Mouse (Mus musculus) pancreas, adult 10 weeks (tissue): ENCODE data around the gene Serpina5. TPM values are rescaled to one million over a fixed set of nuclear protein-coding genes. Genes with fewer than 3 reads are reported as not detected.

ENCODE experiments used
- polyA plus RNA-seq: library from polyadenylated mRNA; stranded (reverse); fragments of 350-450 nt; fragmentation: Illumina TruSeq; extraction: RNeasy Lipid Tissue Mini Kit (QIAGEN cat#74804); gene quantifications from one replicate; pipeline ENCODE4 v1.2.3, GENCODE M21; 2015; ENCODE audit warnings: low read depth, low replicate concordance; ENCODE audit not compliant: insufficient read depth

Serpina5 gene
- not detected for polyA plus RNA-seq

DNA sequence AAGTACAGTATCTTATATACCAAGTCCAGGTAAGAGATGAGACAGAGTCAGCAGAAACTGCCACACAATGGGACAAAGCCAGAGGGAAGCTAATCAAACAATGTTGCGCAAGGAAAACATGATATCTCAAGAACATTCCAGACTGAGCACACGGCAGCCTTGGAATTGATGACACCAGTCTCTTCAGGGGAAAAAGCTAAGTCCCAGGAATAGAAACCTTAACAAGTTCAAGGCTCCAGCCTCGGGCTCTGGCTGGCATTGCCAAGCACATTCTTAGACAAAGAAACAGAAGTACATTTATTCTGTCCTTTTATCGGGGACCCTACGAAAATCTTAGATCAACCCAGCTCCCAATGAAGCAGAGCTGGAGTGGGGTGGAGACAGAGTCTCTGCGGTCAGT, at the start of gene Serpina5:
Serpina5 (plus strand) TSS at position 346 of the 400 bp plus-strand sequence.

DNA sequence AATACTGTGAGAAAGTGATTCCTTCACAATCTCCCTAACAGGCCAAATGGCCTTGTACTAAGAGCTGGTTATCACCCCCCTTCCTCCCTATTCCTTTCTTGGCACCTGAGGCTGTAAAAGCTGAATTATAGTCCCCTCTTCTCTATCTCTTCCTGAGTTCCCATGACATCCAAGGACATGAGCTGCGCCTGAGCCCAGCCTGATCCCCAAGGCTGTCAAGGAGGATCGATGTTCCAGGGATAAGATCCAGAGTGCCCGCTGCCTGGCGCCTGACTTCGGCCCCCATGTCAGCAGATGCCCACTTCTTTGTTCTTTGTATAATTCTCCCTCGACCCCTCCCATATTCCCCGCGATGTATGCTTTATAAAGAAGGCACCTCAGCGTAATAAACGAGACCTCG, 11.4 kb downstream of the Serpina5 start, which contains the start of gene Serpina3a:
Serpina3a (plus strand) TSS at position 392 of the 400 bp plus-strand sequence.

DNA sequence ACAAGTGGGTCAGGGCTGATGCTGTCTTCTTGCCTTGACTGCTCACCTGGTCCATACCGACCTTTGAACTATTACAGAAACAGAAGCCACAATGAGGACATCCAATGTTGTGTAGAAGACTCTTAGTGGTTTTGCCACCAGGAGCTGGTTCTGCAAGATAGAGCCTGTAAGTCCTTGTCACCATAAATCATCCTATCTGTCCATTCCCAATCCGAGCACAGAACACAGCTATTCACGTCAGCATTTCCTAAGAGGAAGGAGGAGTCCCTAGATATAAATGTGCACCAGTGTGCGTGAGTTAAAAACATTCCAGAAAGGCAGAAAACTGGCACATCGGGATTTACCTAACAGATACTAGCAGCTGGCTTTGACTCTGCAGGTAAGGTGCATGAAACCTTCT, 26.8 kb downstream of the Serpina5 start, which contains the start of gene Serpina3b:
Serpina3b (plus strand) TSS at position 301 of the 400 bp plus-strand sequence.

DNA sequence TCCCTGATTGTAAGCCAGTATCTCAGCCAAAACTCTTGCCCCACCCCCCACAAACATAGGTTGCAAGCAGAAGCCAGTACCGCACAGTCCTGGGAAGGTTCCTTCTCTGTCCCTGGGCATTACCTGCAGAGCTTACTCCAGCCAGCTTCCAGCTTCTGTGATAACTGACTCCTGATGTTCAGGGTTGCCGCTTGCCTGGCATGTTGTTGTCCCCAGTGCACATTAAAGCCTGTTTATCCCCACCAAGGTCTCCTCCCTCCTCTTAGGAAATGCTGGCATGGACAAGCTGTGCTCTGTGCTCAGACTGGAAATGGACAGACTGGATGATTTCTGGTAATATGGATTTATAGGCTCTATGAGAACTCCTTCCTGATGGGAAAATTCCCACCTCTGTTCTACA, 52.7 kb downstream of the Serpina5 start, which contains the start of gene Serpina3c:
Serpina3c (minus strand) TSS at position 215 of the 400 bp plus-strand sequence.

Other genes starting within 250 kb of the Serpina5 start
- not detected for gene Serpina1a, start 237.6 kb upstream of the Serpina5 start, polyA plus RNA-seq
- not detected for gene Serpina1c, start 196.2 kb upstream of the Serpina5 start, polyA plus RNA-seq
- gene Serpina1e, start 142.1 kb upstream of the Serpina5 start, polyA plus RNA-seq = not detected
- not detected for gene Serpina11, start 111.2 kb upstream of the Serpina5 start, polyA plus RNA-seq
- gene Serpina9, start 87.4 kb upstream of the Serpina5 start, polyA plus RNA-seq = not detected
- not detected for gene Serpina12, start 56.7 kb upstream of the Serpina5 start, polyA plus RNA-seq
- not detected for gene Serpina3a, start 11.6 kb downstream of the Serpina5 start, polyA plus RNA-seq
- not detected for gene Serpina3b, start 26.9 kb downstream of the Serpina5 start, polyA plus RNA-seq
- gene Serpina3c, start 52.8 kb downstream of the Serpina5 start, polyA plus RNA-seq = 0.48 TPM
- gene Serpina3f, start 113.4 kb downstream of the Serpina5 start, polyA plus RNA-seq = not detected
- gene Serpina3g, start 135.1 kb downstream of the Serpina5 start, polyA plus RNA-seq = not detected
- gene Serpina3i, start 162.0 kb downstream of the Serpina5 start, polyA plus RNA-seq = not detected
- gene Serpina3j, start 213.4 kb downstream of the Serpina5 start, polyA plus RNA-seq = not detected
- not detected for gene Serpina3k, start 237.4 kb downstream of the Serpina5 start, polyA plus RNA-seq
- not detected for gene Serpina3m, start 237.4 kb downstream of the Serpina5 start, polyA plus RNA-seq